Mouse (Mus musculus) limb, embryonic 10.5 days (tissue): Measurements from ENCODE around the gene Helz. TPM values are rescaled to one million over a fixed set of nuclear protein-coding genes. Genes with fewer than 3 reads are reported as not detected.

ENCODE experiments used
- DNase-seq: peaks from one replicate; pipeline ENCODE4 v3.0.0-alpha.2; 2017; ENCODE audit warnings: low spot score
- H3K27ac ChIP-seq: fragments of 300-500 bp; sonication (generic); 2 replicates; pipeline ENCODE4 v1.5.1; 2016; ENCODE audit warnings: mild to moderate bottlenecking
- H3K27me3 ChIP-seq: fragments of 300-500 bp; sonication (generic); 2 replicates; pipeline ENCODE4 v1.6.1; 2016; ENCODE audit warnings: low read depth, mild to moderate bottlenecking; ENCODE audit not compliant: poor library complexity, severe bottlenecking
- H3K36me3 ChIP-seq: fragments of 300-500 bp; sonication (generic); 2 replicates; pipeline ENCODE4 v1.6.1; 2016; ENCODE audit warnings: mild to moderate bottlenecking, moderate library complexity
- H3K4me1 ChIP-seq: fragments of 300-500 bp; sonication (generic); 2 replicates; pipeline ENCODE4 v1.6.1; 2016
- H3K4me3 ChIP-seq: fragments of 300-500 bp; sonication (generic); 2 replicates; pipeline ENCODE4 v1.5.1; 2016; ENCODE audit warnings: mild to moderate bottlenecking, moderate library complexity
- H3K9me3 ChIP-seq: fragments of 300-500 bp; sonication (generic); replicated peaks from 2 replicates; pipeline ENCODE4 v1.6.1; 2016; ENCODE audit warnings: mild to moderate bottlenecking
- WGBS: fragments of 180-500 bp; shearing (Covaris S2); methylation state at CpG from one replicate; pipeline ENCODE4 v1.1.7; 2016; 5-methylcytosine and 5-hydroxymethylcytosine counted together
- polyA plus RNA-seq: library from polyadenylated mRNA; unstranded; fragments of >200 nt; fragmentation: Nextera tagmentation; extraction: Ambion mirVana; gene quantifications from 2 replicates; pipeline ENCODE4 v1.2.1, GENCODE M21; 2016

Helz gene
- polyA plus RNA-seq, 1 experiment from 2014 or later: 24.8 TPM

DNA sequence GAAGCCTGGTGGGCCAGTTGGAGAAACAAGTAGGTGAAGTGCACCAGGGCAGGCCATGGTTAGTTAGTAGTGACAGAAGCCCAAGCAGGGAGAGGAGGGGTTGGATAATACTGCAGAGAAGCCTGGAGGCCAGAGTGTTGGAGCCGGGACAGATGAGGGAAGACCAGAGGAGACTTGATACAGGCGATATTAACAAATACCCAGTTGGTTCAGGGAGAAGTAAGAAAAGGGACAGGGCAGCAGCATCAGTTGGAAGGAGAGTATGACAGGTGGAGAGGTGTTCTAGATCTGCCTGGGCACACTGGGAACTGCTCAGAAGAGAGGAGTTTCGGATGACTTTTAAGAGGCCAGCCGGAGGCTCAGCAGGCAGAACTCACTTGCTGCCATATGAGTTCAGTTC, 49.7 kb downstream of the Helz start:
- Histone ChIP-seq H3K27ac (no peak overlapping the region), H3K4me1 (no peaks in the 10 kb centered on the region), H3K36me3 (peaks cover 78% of the 10 kb centered on the region), H3K4me3 (no peak overlapping the region), H3K9me3 (no peaks in the 10 kb centered on the region), H3K27me3 (no peaks in the 10 kb centered on the region)
- WGBS: 92% methylated on average over 4 of the region's 4 CpGs
- DNase-seq: no peak

DNA sequence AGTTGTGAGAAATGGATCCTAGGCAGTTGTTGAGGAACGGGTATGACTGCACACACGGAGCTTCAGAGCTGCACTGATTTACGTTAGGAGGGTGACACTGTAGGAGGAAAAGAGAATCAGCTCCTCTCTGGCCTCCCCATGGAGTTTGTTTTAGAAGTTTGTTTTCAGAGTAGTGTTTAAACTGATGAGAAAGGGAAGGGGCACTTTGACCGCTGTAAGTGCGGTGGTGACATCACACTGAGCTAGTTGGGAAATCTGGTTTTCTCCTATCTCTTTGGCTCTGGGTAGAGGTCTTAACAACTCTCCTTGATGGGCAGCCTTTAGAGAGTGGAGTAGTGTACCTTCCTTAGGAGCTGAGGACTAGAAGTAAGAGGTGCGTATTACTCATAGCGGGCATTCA, 58.0 kb downstream of the Helz start:
- Histone ChIP-seq H3K4me3 (no peak overlapping the region), H3K27me3 (no peaks in the 10 kb centered on the region), H3K9me3 (no peaks in the 10 kb centered on the region), H3K27ac (no peak overlapping the region), H3K36me3 (peaks cover 72% of the 10 kb centered on the region), H3K4me1 (no peaks in the 10 kb centered on the region)
- WGBS: 92% methylated on average over 7 of the region's 7 CpGs
- no peak for DNase-seq

DNA sequence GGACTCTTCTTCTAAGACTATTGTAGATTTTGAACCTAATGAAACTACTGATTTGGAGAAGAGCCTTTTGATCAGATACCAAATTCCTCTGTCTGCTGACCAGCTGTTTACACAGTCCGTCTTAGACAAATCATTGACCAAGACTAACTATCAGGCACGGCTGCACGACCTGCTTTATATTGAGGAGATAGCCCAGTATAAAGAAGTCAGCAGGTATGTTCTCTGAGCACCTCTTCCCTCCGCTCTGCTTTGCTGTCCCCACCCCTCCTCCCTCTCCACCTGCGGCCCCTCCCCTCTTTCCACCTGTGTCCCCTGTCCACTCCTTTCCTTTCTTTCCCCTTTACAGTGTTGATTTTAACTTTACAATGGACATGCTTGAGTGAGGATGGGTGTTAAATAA, 66.2 kb downstream of the Helz start:
- Histone ChIP-seq H3K27ac (no peak overlapping the region), H3K4me3 (no peak overlapping the region), H3K9me3 (no peaks in the 10 kb centered on the region), H3K4me1 (peaks cover 4% of the 10 kb centered on the region; the same call in 1 of the 2 replicates), H3K36me3 (peaks cover 53% of the 10 kb centered on the region), H3K27me3 (no peaks in the 10 kb centered on the region)
- WGBS: 94% methylated on average over 5 of the region's 5 CpGs
- DNase-seq: no peak

DNA sequence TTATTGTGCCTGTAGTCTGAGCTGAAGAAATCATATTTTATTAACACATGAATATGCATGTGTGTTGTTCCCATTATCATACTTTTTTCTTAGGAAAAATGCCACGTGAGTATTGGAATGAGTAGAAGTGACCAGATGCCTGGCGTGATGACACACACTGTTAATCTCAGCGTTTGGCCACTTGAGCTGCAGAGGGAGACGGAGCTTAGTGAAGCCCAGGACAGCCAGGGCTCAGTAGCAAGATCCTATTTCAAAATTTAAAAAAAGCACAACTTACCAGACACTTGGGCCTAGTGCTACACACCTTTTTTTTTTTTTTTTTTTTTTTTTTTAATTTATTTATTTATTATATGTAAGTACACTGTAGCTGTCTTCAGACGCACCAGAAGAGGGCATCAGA, 68.0 kb downstream of the Helz start:
- peaks cover 4% of the 10 kb centered on the region; the same call in 1 of the 2 replicates for H3K4me1 ChIP-seq
- H3K27me3 ChIP-seq: no peaks in the 10 kb centered on the region
- H3K4me3 ChIP-seq: no peak overlapping the region
- H3K9me3 ChIP-seq: no peaks in the 10 kb centered on the region
- no peak for DNase-seq
- H3K36me3 ChIP-seq: peaks cover 67% of the 10 kb centered on the region
- WGBS: 94% methylated on average over 4 of the region's 5 CpGs
- no peak overlapping the region for H3K27ac ChIP-seq

DNA sequence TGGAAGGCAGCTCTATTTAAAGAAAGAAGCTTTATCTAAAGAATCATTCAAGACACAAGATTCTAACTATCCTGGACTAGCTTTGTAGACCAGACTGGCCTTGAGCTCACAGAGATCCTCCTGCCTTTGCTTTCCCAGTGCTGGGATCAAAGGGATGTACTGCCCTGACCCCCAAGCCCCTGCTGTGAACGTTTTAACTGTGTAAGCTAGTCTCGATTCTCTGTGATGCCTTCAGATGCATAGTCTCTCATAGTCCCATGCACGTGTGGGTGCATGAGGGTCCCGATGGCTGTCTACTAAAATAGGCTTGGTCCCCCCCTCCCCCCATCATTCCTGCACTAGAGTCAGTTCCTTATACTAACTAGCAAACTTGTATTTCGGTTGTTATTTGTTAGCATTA, 70.2 kb downstream of the Helz start:
- H3K9me3 ChIP-seq: no peaks in the 10 kb centered on the region
- no peak overlapping the region for H3K27ac ChIP-seq
- no peak overlapping the region for H3K4me3 ChIP-seq
- no peaks in the 10 kb centered on the region for H3K4me1 ChIP-seq
- no peaks in the 10 kb centered on the region for H3K27me3 ChIP-seq
- H3K36me3 ChIP-seq: peaks cover 70% of the 10 kb centered on the region
- WGBS: 68% methylated on average over 5 of the region's 5 CpGs
- no peak for DNase-seq

DNA sequence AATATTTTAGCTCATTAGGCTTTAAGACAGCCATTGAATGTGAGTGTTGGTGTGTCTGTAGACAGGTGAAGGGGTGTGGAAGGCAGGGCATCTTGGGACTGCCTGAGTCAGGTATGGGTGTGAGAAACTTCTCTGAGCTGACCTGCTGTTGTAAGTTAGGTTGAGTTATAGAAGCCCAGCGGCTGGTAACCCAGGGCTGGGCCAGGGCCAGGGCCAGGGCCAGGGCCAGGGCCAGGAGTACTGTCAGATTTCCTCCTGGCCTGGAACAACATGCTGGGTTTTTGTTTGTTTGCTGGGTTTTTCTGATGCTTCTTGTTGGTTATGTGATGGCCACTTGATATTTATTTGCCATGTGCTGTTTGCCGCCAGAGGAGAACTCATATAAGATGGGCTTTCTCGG, 76.9 kb downstream of the Helz start:
- Histone ChIP-seq H3K36me3 (peaks cover 52% of the 10 kb centered on the region), H3K9me3 (no peaks in the 10 kb centered on the region), H3K4me3 (no peak overlapping the region), H3K27me3 (no peaks in the 10 kb centered on the region), H3K4me1 (peaks cover 7% of the 10 kb centered on the region), H3K27ac (no peak overlapping the region)
- WGBS: 98% methylated on average over 3 of the region's 3 CpGs
- no peak for DNase-seq

DNA sequence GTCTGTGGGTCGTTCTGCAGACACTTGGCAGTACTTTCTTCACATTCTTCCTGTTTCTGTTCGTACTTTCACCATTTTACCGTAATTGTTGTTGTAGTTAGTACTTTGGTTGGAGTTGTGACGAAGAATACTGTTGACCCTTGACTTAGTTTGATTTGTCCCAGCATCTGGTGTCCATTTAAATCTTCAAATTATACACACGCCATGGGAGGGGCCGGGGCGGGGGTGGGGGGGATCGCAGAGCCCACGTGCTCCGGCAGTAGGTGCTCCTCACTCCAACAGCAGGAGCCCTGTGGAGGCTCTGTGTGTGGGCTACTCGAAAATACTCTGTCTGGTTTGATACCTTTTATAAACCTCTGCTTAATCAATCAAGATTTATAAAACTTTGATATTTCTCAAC, 78.0 kb downstream of the Helz start:
- H3K27ac ChIP-seq: no peak overlapping the region
- peaks cover 7% of the 10 kb centered on the region for H3K4me1 ChIP-seq
- 68% methylated on average over 11 of the region's 11 CpGs for WGBS
- H3K4me3 ChIP-seq: no peak overlapping the region
- DNase-seq: no peak
- H3K27me3 ChIP-seq: no peaks in the 10 kb centered on the region
- no peaks in the 10 kb centered on the region for H3K9me3 ChIP-seq
- H3K36me3 ChIP-seq: peaks cover 41% of the 10 kb centered on the region

DNA sequence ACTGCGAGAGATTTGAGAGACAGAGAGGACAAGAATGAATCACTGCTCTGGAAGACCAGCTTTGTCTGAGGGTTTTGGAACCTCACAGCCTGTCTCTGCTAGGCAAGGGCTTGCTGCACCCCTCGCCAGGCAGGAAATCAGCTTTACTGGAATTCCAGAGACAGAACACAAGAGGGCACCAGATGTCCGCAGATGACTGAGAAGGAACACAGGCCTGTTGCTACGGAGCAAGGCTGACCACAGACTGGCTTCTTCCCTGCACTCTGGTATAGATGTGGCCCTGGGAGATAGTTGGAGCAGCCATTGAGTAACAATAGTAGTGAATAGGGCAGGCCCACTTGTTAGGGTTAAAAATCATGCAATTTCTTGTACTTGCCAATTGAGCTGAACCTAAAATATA, 81.8 kb downstream of the Helz start:
- H3K4me1 ChIP-seq: peaks cover 7% of the 10 kb centered on the region
- WGBS: 47% methylated on average over 4 of the region's 4 CpGs
- H3K4me3 ChIP-seq: no peak overlapping the region
- H3K27me3 ChIP-seq: no peaks in the 10 kb centered on the region
- H3K9me3 ChIP-seq: no peaks in the 10 kb centered on the region
- H3K27ac ChIP-seq: no peak overlapping the region
- H3K36me3 ChIP-seq: peaks cover 47% of the 10 kb centered on the region
- peak; percentile 67 for DNase-seq

DNA sequence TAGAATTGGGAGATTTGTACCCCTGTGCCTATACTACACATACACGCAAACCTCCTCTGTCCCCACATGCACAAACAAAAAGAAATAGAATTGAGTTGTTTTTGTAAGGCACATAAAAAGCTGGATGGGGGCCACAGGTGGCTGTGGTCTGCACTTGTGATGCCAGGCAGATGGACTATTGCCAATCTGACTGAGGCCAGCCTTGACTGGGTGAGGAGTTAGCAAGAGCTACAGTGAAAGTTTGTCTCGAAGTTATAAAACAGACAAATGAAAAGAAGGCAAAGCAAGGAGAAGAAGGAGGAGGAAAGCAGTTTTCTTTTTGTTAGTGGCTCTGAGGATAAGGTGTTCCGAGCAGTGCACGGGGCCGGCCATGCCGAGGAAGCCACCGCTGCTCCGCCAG, 82.2 kb downstream of the Helz start:
- WGBS: 95% methylated on average over 8 of the region's 8 CpGs
- H3K27me3 ChIP-seq: no peaks in the 10 kb centered on the region
- H3K9me3 ChIP-seq: no peaks in the 10 kb centered on the region
- peaks cover 7% of the 10 kb centered on the region for H3K4me1 ChIP-seq
- peaks cover 51% of the 10 kb centered on the region for H3K36me3 ChIP-seq
- no peak overlapping the region for H3K27ac ChIP-seq
- H3K4me3 ChIP-seq: no peak overlapping the region
- no peak for DNase-seq

DNA sequence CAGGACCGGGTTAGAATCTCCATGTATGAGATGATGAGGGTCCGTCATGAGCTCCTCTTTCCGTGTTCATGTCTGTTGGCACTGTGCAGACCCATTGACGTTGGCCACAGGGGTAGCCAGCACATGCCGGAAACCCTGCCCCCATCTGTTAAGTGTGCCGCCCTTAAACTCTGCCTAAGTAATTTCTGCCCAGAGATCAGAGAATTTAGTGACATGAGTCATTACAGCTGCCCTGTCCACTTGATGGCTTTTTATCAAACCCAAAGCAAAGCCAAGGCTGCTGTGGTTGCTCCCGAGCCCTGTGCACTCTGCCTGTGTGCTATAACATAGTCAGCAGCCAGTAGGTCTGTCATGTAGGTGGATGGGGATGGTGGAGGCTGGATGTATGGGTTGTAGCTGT, 83.4 kb downstream of the Helz start:
- Histone ChIP-seq H3K36me3 (peaks cover 63% of the 10 kb centered on the region), H3K27me3 (no peaks in the 10 kb centered on the region), H3K4me1 (no peaks in the 10 kb centered on the region), H3K9me3 (no peaks in the 10 kb centered on the region), H3K4me3 (no peak overlapping the region), H3K27ac (no peak overlapping the region)
- 88% methylated on average over 7 of the region's 7 CpGs for WGBS
- DNase-seq: no peak

DNA sequence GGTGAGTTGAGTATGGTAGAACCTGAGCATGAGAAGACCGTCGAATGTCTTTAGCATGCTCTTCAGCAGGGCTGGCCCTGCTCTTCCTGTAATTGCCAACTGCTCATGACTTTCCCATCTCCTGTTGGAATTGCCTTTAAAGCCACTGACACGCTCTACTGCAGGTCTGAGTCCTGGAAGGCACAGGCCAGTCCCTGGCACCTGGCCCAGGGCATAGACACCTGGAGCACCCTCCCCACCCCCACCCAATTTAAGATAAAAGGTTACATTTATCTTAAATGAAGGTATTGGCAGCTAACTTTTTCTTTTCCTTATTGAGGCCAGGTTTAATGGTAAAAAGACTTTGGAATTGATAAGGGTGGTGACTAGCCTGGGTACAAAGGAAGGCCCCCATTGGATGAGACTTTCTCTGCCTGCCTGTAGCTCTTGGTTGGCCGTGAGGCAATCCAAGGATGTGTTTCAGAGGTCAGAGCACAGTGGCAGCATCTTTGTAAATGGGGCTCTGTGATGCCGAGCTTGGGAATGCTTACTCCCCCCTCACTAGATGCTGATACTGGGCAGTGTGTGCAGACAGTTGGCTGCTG, 85.9 kb downstream of the Helz start:
- Histone ChIP-seq H3K4me3 (no peak overlapping the region), H3K27me3 (no peaks in the 10 kb centered on the region), H3K4me1 (no peaks in the 10 kb centered on the region), H3K27ac (no peak overlapping the region), H3K36me3 (peaks cover 71% of the 10 kb centered on the region), H3K9me3 (no peaks in the 10 kb centered on the region)
- 91% methylated on average over 5 of the region's 5 CpGs for WGBS
- no peak for DNase-seq

DNA sequence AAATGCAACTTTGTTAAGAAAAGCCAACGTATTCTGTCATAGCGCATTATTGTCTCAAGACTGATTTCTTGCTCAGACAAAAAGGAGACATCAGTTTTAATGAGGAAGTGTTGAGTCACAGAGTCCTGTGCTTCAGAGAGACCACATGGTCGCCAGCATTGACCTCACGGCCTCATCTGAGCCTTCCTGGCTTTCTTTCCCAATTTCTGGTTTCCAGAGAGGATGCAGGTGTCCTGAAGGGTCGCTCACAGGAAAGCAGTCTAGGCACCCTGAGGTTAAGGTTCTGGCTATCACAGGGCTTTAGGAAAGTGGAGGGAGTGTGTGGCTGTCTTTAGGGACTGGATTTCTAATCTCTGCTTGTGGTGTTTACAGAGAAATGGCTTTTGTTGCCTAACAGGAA, 90.4 kb downstream of the Helz start:
- DNase-seq: no peak
- Histone ChIP-seq H3K27ac (no peak overlapping the region), H3K9me3 (no peaks in the 10 kb centered on the region), H3K27me3 (no peaks in the 10 kb centered on the region), H3K4me1 (no peaks in the 10 kb centered on the region), H3K36me3 (peaks cover 79% of the 10 kb centered on the region), H3K4me3 (no peak overlapping the region)
- WGBS: 83% methylated on average over 5 of the region's 5 CpGs

DNA sequence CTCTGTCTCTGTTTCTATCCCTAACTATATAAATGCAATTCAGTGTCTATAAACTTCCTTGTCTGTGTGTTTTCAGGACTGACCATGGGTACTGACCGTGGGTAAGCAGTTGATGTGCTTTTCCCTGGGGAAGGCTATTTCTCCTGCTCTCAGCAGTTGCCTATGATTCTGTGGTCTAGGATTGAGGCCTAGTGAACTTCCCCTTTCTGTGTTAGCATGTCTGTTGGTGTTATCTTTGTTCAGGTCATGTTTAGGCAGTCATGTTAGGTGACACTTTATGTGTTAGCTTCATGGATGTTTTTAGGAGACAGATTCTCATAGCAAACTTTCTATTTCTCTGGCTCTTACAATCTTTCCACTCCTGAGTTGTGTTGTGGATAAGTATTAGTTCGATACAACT, 91.9 kb downstream of the Helz start:
- no peak overlapping the region for H3K27ac ChIP-seq
- H3K27me3 ChIP-seq: no peaks in the 10 kb centered on the region
- DNase-seq: no peak
- H3K4me1 ChIP-seq: no peaks in the 10 kb centered on the region
- H3K4me3 ChIP-seq: no peak overlapping the region
- H3K9me3 ChIP-seq: no peaks in the 10 kb centered on the region
- peaks cover 80% of the 10 kb centered on the region for H3K36me3 ChIP-seq
- WGBS: 94% methylated on average over 2 of the region's 2 CpGs

DNA sequence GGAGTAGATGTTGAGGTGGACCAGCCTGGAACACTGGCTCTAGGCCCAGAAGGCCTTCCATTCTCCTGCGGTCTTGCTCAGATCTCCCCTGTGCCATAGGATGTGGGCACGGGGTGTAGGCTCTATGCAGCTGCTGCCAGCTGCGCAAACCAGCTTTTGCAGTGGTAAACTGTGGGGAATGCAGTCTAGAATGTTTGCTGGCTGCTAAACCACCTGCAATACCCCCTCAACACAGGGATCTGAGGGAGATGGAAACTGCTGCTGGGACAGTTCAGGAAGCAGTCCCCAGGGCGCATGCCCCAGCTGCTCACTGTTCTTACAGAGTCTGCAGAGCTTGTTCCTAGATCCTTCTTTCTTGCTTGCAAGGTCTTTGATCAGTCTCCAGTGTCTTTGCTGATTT, 96.7 kb downstream of the Helz start:
- H3K27ac ChIP-seq: no peak overlapping the region
- 96% methylated on average over 4 of the region's 4 CpGs for WGBS
- no peak overlapping the region for H3K4me3 ChIP-seq
- H3K27me3 ChIP-seq: no peaks in the 10 kb centered on the region
- peaks cover 80% of the 10 kb centered on the region for H3K36me3 ChIP-seq
- no peaks in the 10 kb centered on the region for H3K4me1 ChIP-seq
- no peaks in the 10 kb centered on the region for H3K9me3 ChIP-seq
- no peak for DNase-seq
